Mouse (Mus musculus) thymus, adult 2 months (tissue): Measurements from ENCODE around the gene Rps29. TPM values are rescaled to one million over a fixed set of nuclear protein-coding genes. Genes with fewer than 3 reads are reported as not detected.

Experiments
- DNase-seq: peaks from one replicate; pipeline ENCODE4 v3.0.0; 2021
- H3K27ac ChIP-seq: fragments of 200-500 bp; 2 replicates; pipeline ENCODE4 v1.5.1; 2012; ENCODE audit warnings: low read length, control low read depth; ENCODE audit not compliant: control insufficient read depth, insufficient read depth
- H3K27me3 ChIP-seq: fragments of 200-500 bp; 2 replicates; pipeline ENCODE4 v1.6.1; 2012; ENCODE audit warnings: mild to moderate bottlenecking, low read length, moderate library complexity, mixed read lengths; ENCODE audit not compliant: control insufficient read depth, insufficient read depth
- H3K36me3 ChIP-seq: fragments of 200-500 bp; 2 replicates; pipeline ENCODE4 v1.6.1; 2012; ENCODE audit warnings: mild to moderate bottlenecking, low read length, moderate library complexity; ENCODE audit not compliant: control insufficient read depth, insufficient read depth
- H3K4me1 ChIP-seq: fragments of 200-500 bp; replicated peaks from 2 replicates; pipeline ENCODE4 v1.6.1; 2012; ENCODE audit warnings: low read length; ENCODE audit not compliant: control insufficient read depth, insufficient read depth
- H3K4me3 ChIP-seq: fragments of 200-500 bp; 2 replicates; pipeline ENCODE4 v1.5.1; 2012; ENCODE audit warnings: mild to moderate bottlenecking, low read length, control low read depth, moderate library complexity; ENCODE audit not compliant: control insufficient read depth, insufficient read depth
- CTCF ChIP-seq: fragments of 200-500 bp; IDR thresholded peaks from 2 replicates; pipeline ENCODE4 v1.5.1; 2012; ENCODE audit warnings: mild to moderate bottlenecking, control low read depth, low read length, moderate library complexity, borderline replicate concordance; ENCODE audit not compliant: control insufficient read depth, poor library complexity, insufficient read depth; ENCODE audit errors: extremely low read depth
- POLR2A ChIP-seq: fragments of 200-500 bp; IDR thresholded peaks from 2 replicates; pipeline ENCODE4 v1.6.1; 2012; ENCODE audit warnings: mild to moderate bottlenecking, low read length, control low read depth, moderate library complexity; ENCODE audit not compliant: control insufficient read depth, poor library complexity, insufficient read depth; ENCODE audit errors: extremely low read depth
- WGBS: fragments of 180-500 bp; shearing (Covaris S2); methylation state at CpG from one replicate; pipeline ENCODE4 v1.1.7; 2018; 5-methylcytosine and 5-hydroxymethylcytosine counted together
- polyA plus RNA-seq: library from polyadenylated mRNA; depleted of rRNA; stranded (reverse); fragments of >200 nt; gene quantifications from 2 replicates; pipeline ENCODE4 v1.2.3, GENCODE M21; 2012

Gene Rps29
- polyA plus RNA-seq, 1 experiment, result 2,152 TPM

- WGBS, result under 1% methylated on average over 94 of the region's 94 CpGs
- TF ChIP-seq POLR2A, result no peak
- TF ChIP-seq CTCF, result no peak
- H3K27me3 ChIP-seq, result no peaks in the 10 kb centered on the region
Observed at GRCm38 (mm10) chr12:69197378-69198163, 38.6 kb upstream of the Rps29 start.

GRCm38 (mm10) chr12:69196444-69197377 is 37.7 kb upstream of the Rps29 start, which contains the start of gene Gm49383:
Gm49383 (minus strand) TSS chr12:69197104.
- peak; percentile 60 for DNase-seq
- Histone ChIP-seq H3K4me3 (peak within 1 kb of the TSS; percentile 99), H3K27ac (peak within 1 kb of the TSS; percentile 6; the same call in 1 of the 2 replicates), H3K4me1 (peaks cover 3% of the 10 kb centered on the region; the same call in 1 of the 2 replicates), H3K27me3 (no peaks in the 10 kb centered on the region), H3K36me3 (no peaks in the 10 kb centered on the region)
- WGBS, result under 1% methylated on average over 75 of the region's 75 CpGs
- TF ChIP-seq POLR2A (peak; percentile 73; the same call in 1 of the 2 replicates), CTCF (no peak)

More at GRCm38 (mm10) chr12:69197378-69198163, 38.6 kb upstream of the Rps29 start:
- H3K27ac ChIP-seq, result peak overlapping the region; percentile 6; the same call in 1 of the 2 replicates
- peaks cover 3% of the 10 kb centered on the region; the same call in 1 of the 2 replicates for H3K4me1 ChIP-seq
- H3K4me3 ChIP-seq, result peak overlapping the region; percentile 99
- H3K36me3 ChIP-seq, result no peaks in the 10 kb centered on the region
- peak; percentile 51 for DNase-seq

GRCm38 (mm10) chr12:69192637-69193036 is 33.7 kb upstream of the Rps29 start:
- H3K4me3 ChIP-seq, result no peak overlapping the region
- H3K4me1 ChIP-seq, result no peaks in the 10 kb centered on the region
- H3K36me3 ChIP-seq, result peaks cover 15% of the 10 kb centered on the region; the same call in 1 of the 2 replicates
- DNase-seq, result no peak
- TF ChIP-seq POLR2A, result no peak
- no peak for TF ChIP-seq CTCF
- no peaks in the 10 kb centered on the region for H3K27me3 ChIP-seq
- 99% methylated on average over 2 of the region's 2 CpGs for WGBS
- H3K27ac ChIP-seq, result no peak overlapping the region

GRCm38 (mm10) chr12:69191396-69191795 is 32.4 kb upstream of the Rps29 start:
- H3K36me3 ChIP-seq, result peaks cover 15% of the 10 kb centered on the region; the same call in 1 of the 2 replicates
- no peaks in the 10 kb centered on the region for H3K27me3 ChIP-seq
- no peak for DNase-seq
- TF ChIP-seq CTCF (no peak), POLR2A (no peak)
- no peak overlapping the region for H3K4me3 ChIP-seq
- H3K27ac ChIP-seq, result no peak overlapping the region
- H3K4me1 ChIP-seq, result no peaks in the 10 kb centered on the region; the same call in 1 of the 2 replicates
- WGBS, result 91% methylated on average over 5 of the region's 5 CpGs

GRCm38 (mm10) chr12:69190522-69190921 is 31.5 kb upstream of the Rps29 start:
- Histone ChIP-seq H3K27me3 (no peaks in the 10 kb centered on the region), H3K36me3 (peaks cover 15% of the 10 kb centered on the region; the same call in 1 of the 2 replicates), H3K4me3 (no peak overlapping the region), H3K4me1 (no peaks in the 10 kb centered on the region; the same call in 1 of the 2 replicates), H3K27ac (no peak overlapping the region)
- no peak for DNase-seq
- WGBS, result 100% methylated on average over 1 of the region's 1 CpGs
- no peak for TF ChIP-seq POLR2A
- TF ChIP-seq CTCF, result no peak

GRCm38 (mm10) chr12:69190074-69190473 is 31.1 kb upstream of the Rps29 start:
- Histone ChIP-seq H3K27ac (no peak overlapping the region), H3K27me3 (no peaks in the 10 kb centered on the region), H3K4me1 (peaks cover 4% of the 10 kb centered on the region; the same call in 1 of the 2 replicates), H3K36me3 (peaks cover 15% of the 10 kb centered on the region; the same call in 1 of the 2 replicates), H3K4me3 (no peak overlapping the region)
- WGBS, result 95% methylated on average over 9 of the region's 9 CpGs
- no peak for TF ChIP-seq CTCF
- TF ChIP-seq POLR2A, result no peak
- DNase-seq, result no peak
